Mouse (Mus musculus) CH12.LX (cell line): Measurements from ENCODE around the gene Abhd11.

Experiments used
- BHLHE40 ChIP-seq: IDR thresholded peaks from 2 replicates; pipeline ENCODE4 v1.6.1; 2011; ENCODE audit warnings: mild to moderate bottlenecking, low read depth, low read length, improper control_type of control experiment
- CTCF ChIP-seq, 2 experiments: IDR thresholded peaks in 1 of 2; conservative IDR thresholded peaks in 1 of 2; 2 replicates each; pipeline ENCODE4 v1.5.1; 2011 to 2012; ENCODE audit warnings: low read depth in 2 of 2, low read length in 2 of 2, improper control_type of control experiment in 1 of 2, inconsistent platforms in 1 of 2, mild to moderate bottlenecking in 1 of 2, moderate library complexity in 1 of 2
- E2F4 ChIP-seq: IDR thresholded peaks from 2 replicates; pipeline ENCODE4 v1.6.1; 2011; ENCODE audit warnings: low read depth, low read length, improper control_type of control experiment; ENCODE audit not compliant: insufficient replicate concordance
- GABPA ChIP-seq: IDR thresholded peaks from 2 replicates; pipeline ENCODE4 v1.6.1; 2012; ENCODE audit warnings: low read depth, low read length, improper control_type of control experiment, inconsistent platforms; ENCODE audit not compliant: insufficient replicate concordance
- MAX ChIP-seq: IDR thresholded peaks from 2 replicates; pipeline ENCODE4 v1.6.1; 2011; ENCODE audit warnings: low read length, improper control_type of control experiment
- NELFE ChIP-seq: IDR thresholded peaks from 2 replicates; pipeline ENCODE4 v1.6.1; 2011; ENCODE audit warnings: low read depth, low read length, improper control_type of control experiment
- NRF1 ChIP-seq: IDR thresholded peaks from 2 replicates; pipeline ENCODE4 v1.6.1; 2014; ENCODE audit warnings: low read depth, mild to moderate bottlenecking, inconsistent platforms, low read length, improper control_type of control experiment, moderate library complexity
- PAX5 ChIP-seq: IDR thresholded peaks from 2 replicates; pipeline ENCODE4 v1.6.1; 2012; ENCODE audit warnings: low read length, inconsistent platforms, mixed read lengths
- POLR2A ChIP-seq: IDR thresholded peaks from 2 replicates; pipeline ENCODE4 v1.6.1; 2011; ENCODE audit warnings: low read depth, mild to moderate bottlenecking, improper control_type of control experiment, low read length
- POLR2AphosphoS2 ChIP-seq: IDR thresholded peaks from 2 replicates; pipeline ENCODE4 v1.6.1; 2011; ENCODE audit warnings: low read depth, low read length, improper control_type of control experiment
- ZNF384 ChIP-seq: IDR thresholded peaks from 2 replicates; pipeline ENCODE4 v1.6.1; 2012; ENCODE audit warnings: low read depth, low read length, improper control_type of control experiment, inconsistent platforms

DNA sequence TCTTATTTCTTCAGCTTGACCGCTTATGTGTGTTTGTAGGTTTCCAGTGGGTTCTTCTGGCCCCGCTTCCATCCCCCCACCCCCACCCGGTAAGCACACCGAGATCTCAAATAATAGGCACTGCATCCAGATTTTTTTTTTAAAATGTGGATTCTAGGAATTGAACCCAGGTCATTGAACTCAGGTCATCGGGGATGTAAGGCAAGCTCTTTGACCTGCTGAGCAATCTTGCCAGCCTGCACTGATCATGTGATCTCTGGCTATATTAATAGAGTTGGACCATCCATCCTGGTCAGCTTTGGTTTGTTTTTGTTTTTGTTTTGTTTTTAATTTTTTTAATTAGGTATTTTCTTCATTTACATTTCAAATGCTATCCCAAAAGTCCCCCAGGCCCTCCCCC, 23.6 kb downstream of the Abhd11 start:
- no peak for TF ChIP-seq E2F4
- no peak for TF ChIP-seq GABPA
- TF ChIP-seq MAX, result no peak
- no peak for TF ChIP-seq POLR2A
- no peak for TF ChIP-seq PAX5
- no peak for TF ChIP-seq POLR2AphosphoS2
- no peak for TF ChIP-seq CTCF (conservative IDR thresholded peaks at IDR 0.05 in 1 of 2, IDR thresholded peaks at IDR 0.05 in 1 of 2; ENCODE audit: low read depth in 2 of 2, low read length in 2 of 2)
- no peak for TF ChIP-seq NRF1
- no peak for TF ChIP-seq NELFE
- TF ChIP-seq ZNF384, result no peak
- no peak for TF ChIP-seq BHLHE40
